Mouse (Mus musculus) adrenal gland, postnatal 0 days (tissue): ENCODE results near the gene Mmaa. TPM values are rescaled to one million over a fixed set of nuclear protein-coding genes. Genes with fewer than 3 reads are reported as not detected.

Experiments used
- polyA plus RNA-seq: library from polyadenylated mRNA; unstranded; fragments of >200 nt; fragmentation: Nextera tagmentation; extraction: Ambion mirVana; gene quantifications from 2 replicates; pipeline ENCODE4 v1.2.1, GENCODE M21; 2015

Mmaa gene
- polyA plus RNA-seq, result 10.9 and 15.2 TPM in 2 replicates

DNA sequence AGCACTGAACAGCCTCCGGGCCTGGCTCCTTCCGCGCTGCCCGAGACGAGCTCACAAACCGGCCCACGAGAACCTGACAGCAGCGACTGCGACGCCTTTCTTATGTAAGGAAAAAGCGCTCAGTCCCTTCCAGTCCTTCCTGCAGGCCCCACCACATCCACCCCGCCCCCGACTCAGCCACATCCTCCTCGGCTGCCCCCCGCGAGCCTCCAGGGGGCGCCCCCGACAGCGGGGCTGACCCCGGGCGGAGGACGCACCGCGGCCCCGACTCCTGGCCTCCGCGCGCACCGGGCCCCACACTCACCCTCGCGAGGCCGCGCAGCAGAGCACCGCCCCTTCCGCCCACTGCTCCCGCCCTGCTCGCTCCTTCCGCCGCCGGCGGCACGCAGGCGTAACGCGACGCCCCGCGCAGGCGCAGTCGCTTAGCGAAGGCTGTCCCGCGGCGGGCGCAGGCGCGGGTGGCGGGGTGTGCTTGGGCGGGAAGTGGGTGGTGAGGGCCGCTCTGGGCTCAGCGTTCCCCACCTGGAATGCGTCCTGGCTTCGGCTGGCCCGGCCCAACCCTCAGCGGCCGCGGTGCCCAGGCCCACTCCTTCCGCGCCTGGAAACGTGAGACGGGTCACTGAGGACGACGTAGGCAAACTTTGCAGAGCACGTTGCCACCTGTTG, at the start of gene Mmaa:
TSS of gene Mmaa (minus strand) at position 328 of the 666 bp plus-strand sequence.

DNA sequence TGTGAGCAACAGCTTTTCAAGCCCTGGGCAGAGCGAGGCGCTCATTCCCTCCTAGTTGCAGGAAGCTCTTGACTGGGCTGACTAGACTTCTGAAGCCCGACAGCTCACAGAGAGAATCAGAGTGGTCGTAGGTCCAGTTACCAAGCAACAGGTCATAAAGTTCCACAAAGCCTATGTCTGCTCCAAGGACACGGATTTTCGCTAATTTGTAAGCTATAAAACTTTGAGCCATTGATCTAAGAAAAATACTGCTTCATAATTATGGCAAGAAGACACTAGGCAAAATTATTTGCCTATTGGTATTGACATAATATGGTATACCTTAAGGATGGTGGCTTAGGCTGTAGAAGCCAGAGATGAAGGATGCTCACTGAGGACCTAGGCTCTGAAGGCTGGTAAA, 46.3 kb downstream of the Mmaa start, which contains the start of gene 1700011L22Rik:
TSS of gene 1700011L22Rik (minus strand) at position 101 of the 400 bp plus-strand sequence.

Other genes with a start within 250 kb of the Mmaa start
- gene 1700011L22Rik, start 46.4 kb downstream of the Mmaa start, polyA plus RNA-seq, result not detected in 2 replicates
- 30.7 and 33.6 TPM in 2 replicates for gene Smad1, start 104.6 kb upstream of the Mmaa start, polyA plus RNA-seq